Mouse (Mus musculus): Measurements from ENCODE around the gene Pcdh15. TPM values are rescaled to one million over a fixed set of nuclear protein-coding genes. Genes with fewer than 3 reads are reported as not detected.

Gene Pcdh15
- total RNA-seq, 2 experiments from 2014 or later, result 0.35 to 0.56 TPM

DNA sequence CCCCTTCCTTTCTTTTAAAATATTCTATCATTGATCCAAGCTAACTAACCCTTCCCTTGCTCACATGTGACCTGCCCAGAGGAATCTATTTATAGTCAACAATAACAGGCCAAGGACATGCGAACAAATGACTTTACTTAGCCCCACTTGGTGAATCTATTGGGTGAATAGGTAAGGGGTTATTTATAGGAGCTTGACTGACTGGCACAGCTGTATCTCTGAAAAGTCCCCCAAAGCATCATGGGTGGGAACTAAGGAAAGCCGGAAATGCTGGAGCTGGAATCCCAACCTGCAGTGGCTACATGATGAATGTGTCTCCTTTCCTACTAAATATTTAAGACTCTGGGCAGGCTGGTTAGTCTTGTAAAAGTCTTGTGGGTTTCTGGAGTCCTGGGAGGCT lies 1121.3 kb downstream of the Pcdh15 start:
- DNase-seq, result no peak
- intact Hi-C loops (cut with DNase I), result no loop called here

DNA sequence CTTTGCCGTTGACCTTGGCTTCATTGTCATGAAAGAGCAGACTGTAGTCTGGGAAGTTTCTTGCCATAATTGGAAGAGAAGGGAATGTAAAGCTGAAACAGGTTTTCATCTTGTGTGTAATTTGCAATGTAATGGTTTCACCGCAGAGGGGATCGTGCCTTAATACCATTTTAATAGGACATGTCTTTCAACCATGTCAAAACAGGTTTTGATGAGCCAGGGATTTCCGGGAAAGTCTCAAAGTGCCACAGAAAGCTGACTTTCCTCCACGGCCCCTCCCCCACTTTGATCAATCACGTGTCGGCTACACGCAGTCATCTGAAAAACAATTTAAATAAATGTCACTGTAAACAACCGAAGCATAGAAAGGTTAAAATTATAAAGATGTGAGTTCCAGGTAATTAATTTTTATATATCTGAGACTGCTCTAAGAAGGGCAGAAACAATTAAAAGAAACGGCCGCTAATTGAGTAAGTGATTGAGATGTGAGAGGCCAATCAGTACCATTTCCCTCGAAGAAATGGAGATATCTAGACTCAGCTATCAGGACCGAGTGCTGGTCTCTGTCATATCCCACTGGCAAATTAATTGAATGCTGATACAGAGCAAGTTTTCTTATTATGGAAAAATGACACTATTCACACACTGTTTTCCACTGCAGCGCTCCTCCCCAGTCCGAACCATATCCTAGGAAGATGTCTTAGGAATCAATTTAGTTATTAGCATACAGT lies 1158.7 kb downstream of the Pcdh15 start:
- DNase-seq, result no peak
- intact Hi-C loops (cut with DNase I), result no loop called here

- DNase-seq, result no peak
- intact Hi-C loops (cut with DNase I), result no loop called here
Observed at GRCm38 (mm10) chr10:74258639-74259038, 1159.5 kb downstream of the Pcdh15 start.

GRCm38 (mm10) chr10:74269637-74270269 lies 1170.6 kb downstream of the Pcdh15 start:
- intact Hi-C loops (cut with DNase I), result no loop called here
- no peak for DNase-seq

DNA sequence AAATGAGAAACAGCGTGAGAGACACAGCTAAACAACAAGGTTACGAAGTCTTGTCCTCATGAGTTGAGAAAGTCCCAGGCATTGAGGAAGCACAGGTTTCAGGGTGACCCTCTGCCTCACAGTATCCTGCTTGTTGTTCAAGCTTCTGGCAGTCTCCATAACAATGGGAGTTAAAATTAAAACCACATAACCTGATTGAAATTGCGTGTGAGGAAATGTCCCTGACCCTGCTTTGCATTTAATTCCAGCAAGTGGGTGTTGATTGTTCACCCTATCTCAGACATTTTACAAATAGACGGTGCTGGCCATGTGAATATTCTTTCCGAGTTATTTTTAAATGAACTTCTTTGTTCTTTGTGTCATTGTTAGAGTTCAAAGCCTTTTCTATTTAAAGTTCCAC lies 1171.8 kb downstream of the Pcdh15 start:
- no peak for DNase-seq
- intact Hi-C loops (cut with DNase I), result no loop called here

- no peak for DNase-seq
- intact Hi-C loops (cut with DNase I), result no loop called here
Observed at GRCm38 (mm10) chr10:74304120-74304519, 1205.0 kb downstream of the Pcdh15 start.

GRCm38 (mm10) chr10:74305439-74306158 lies 1206.5 kb downstream of the Pcdh15 start:
- DNase-seq, result no peak
- intact Hi-C loops (cut with DNase I), result no loop called here

- DNase-seq, result no peak
- intact Hi-C loops (cut with DNase I), result no loop called here
Observed at GRCm38 (mm10) chr10:74307035-74307434, 1207.9 kb downstream of the Pcdh15 start.

- intact Hi-C loops (cut with DNase I), result no loop called here
- no peak for DNase-seq
Observed at GRCm38 (mm10) chr10:74316091-74316490, 1216.9 kb downstream of the Pcdh15 start.

DNA sequence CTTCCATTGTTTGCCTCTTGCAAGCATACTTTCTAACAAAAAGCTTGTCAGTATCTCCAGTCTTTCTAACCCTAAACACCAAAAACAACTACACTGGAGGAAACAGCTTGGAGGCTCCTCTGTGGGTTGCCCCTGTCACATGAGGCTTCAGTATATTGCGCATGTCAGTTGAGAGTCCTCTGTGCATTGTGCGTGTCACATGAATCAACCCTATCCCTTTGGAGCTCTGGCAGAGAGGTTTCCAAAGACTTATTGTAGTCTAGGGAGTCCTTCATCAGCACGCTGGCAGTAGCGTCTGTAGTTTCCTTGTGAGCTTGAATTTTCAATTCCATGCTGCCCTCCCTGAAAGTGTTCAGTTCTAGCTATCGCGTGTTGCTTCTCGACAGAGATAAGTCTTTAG lies 1236.3 kb downstream of the Pcdh15 start:
- DNase-seq, result no peak
- intact Hi-C loops (cut with DNase I), result no loop called here

GRCm38 (mm10) chr10:74339247-74340160 lies 1240.4 kb downstream of the Pcdh15 start:
- intact Hi-C loops (cut with DNase I), result no loop called here
- no peak for DNase-seq

DNA sequence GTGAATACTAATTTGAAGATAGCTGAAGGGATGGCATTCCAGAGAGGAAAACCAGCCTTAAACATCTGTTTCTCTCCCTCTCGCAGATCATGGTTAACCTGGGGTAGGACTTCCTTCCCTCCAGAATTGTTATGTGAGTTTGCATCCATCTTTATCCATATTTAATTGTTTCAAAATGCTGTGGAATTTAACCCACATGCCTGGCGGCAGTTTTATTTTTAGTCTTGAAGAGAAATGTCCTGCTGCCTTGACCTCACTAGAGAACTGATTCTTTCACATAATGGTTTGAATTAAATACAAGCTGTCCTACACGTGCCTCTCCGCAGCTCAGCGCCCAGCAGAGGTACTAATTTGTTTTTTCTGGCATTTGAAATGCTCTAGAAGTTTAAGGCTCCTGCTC lies 1260.4 kb downstream of the Pcdh15 start:
- no peak for DNase-seq
- intact Hi-C loops (cut with DNase I), result no loop called here

DNA sequence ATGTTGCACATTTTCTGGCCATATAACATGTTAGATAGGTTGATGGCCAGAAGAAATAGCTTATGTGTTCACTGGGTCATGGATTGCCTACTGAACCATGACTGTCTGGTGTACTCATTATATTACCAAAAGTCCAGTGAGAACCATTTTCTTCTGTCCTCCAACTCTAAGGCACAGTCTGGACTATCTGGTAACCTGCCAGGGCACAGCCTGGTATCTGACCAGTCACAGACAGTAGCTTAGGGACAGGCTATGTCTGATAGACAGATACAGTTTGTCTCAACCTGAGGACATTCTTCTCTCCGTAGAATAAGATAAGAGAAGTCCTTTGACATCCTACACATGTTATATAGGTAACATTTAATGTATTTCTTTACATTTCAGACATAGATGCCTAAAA lies 1279.6 kb downstream of the Pcdh15 start:
- DNase-seq, result no peak
- intact Hi-C loops (cut with DNase I), result no loop called here

GRCm38 (mm10) chr10:74379276-74380134 lies 1280.4 kb downstream of the Pcdh15 start:
- DNase-seq, result no peak
- intact Hi-C loops (cut with DNase I), result no loop called here

DNA sequence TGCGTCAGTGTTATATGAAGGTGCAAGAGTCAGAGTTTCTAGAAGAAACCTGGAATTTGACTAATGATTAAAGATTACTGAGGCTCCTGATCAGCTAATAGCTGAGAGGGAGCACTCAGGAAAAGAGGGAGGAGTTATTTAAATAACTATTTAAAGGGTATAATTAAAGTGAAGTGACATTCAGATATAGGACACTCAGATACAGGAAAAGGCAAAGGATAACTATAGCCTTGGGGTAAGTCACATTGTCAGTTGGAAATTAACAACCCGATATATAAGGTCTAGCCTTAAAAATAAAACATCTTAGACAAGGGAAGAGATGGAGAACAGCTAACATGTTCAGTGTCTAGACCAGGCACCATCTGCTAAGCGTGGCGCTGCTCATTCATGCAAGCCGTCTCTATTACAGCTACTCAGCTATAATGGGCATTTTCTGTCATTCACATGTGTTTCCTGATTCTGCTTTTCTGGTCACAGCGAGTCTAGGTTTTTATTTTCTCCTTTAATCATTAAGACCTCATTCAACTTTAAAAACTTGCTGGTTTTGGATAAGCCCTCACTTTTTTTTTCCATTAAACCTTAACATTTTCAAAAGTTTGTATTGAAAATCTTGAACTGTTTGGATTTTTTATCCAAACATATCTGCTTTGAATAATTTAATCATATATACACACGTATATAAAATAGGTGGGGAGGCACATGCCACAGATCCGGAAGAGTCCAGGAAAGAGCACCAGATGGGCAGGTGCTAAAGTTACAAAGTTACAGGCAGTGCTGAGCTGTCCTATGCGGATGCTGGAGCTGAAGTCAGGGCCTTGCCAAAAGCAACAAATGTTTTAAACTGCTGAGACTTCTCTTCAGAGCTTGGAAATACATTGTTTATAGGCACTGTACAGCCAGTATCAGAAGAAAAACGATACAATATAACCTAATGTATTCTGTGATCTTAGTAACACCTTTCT lies 1288.7 kb downstream of the Pcdh15 start:
- DNase-seq, result no peak
- intact Hi-C loops (cut with DNase I), result no loop called here

DNA sequence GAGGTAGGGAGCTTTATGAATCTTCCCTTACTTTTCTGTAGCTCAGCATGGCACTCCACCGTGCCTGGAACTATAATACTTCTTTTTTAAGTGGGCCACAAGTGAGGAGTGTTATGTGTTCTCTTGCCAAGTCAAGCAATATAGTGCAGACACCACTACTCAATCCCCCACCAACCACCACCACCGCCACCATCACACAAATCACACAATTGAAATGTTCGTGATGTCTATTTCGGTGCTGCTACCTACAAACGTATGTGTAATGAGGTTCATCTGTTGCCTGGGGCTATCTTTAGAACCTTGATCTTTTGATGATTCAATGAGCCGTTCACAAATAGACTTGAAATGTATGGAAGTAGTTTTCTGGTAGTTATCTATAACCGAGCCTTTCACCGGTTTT lies 1304.0 kb downstream of the Pcdh15 start:
- intact Hi-C loops (cut with DNase I), result no loop called here
- no peak for DNase-seq

GRCm38 (mm10) chr10:74414021-74414420 lies 1314.9 kb downstream of the Pcdh15 start:
- no peak for DNase-seq
- intact Hi-C loops (cut with DNase I), result no loop called here

- intact Hi-C loops (cut with DNase I), result no loop called here
- no peak for DNase-seq
Observed at GRCm38 (mm10) chr10:74414945-74415344, 1315.8 kb downstream of the Pcdh15 start.

- no peak for DNase-seq
- intact Hi-C loops (cut with DNase I), result no loop called here
Observed at GRCm38 (mm10) chr10:74415359-74415758, 1316.2 kb downstream of the Pcdh15 start.
